Mouse (Mus musculus) myocyte (in vitro differentiated cells): ENCODE data around the gene Ssrp1. TPM values are rescaled to one million over a fixed set of nuclear protein-coding genes. Genes with fewer than 3 reads are reported as not detected.

Experiments used
- H3K27me3 ChIP-seq: one replicate; pipeline ENCODE4 v1.6.1; 2011; ENCODE audit not compliant: control insufficient read depth, insufficient read depth, insufficient read length
- H3K36me3 ChIP-seq: one replicate; pipeline ENCODE4 v1.6.1; 2011; ENCODE audit not compliant: control insufficient read depth, insufficient read depth
- H3K4me2 ChIP-seq: one replicate; pipeline ENCODE4 v1.6.1; 2011; ENCODE audit warnings: low read depth, control low read depth
- H3K4me3 ChIP-seq: one replicate; pipeline ENCODE4 v1.5.1; 2011; ENCODE audit warnings: mild to moderate bottlenecking, control low read depth, moderate library complexity
- H3K79me2 ChIP-seq: one replicate; pipeline ENCODE4 v1.6.1; 2011; ENCODE audit not compliant: control insufficient read depth, insufficient read depth
- H3ac ChIP-seq: one replicate; pipeline ENCODE4 v1.6.1; 2011; ENCODE audit not compliant: control insufficient read depth, insufficient read length
- CEBPB ChIP-seq: IDR thresholded peaks from 2 replicates; pipeline ENCODE4 v1.6.1; 2011; ENCODE audit warnings: mild to moderate bottlenecking, moderate library complexity; ENCODE audit not compliant: poor library complexity, insufficient read depth, severe bottlenecking
- E2F4 ChIP-seq: IDR thresholded peaks from one replicate; pipeline ENCODE4 v1.6.1; 2011; ENCODE audit warnings: mild to moderate bottlenecking, control low read depth, moderate library complexity; ENCODE audit not compliant: insufficient read depth
- MAX ChIP-seq: IDR thresholded peaks from one replicate; pipeline ENCODE4 v1.6.1; 2011; ENCODE audit warnings: low read depth, mild to moderate bottlenecking, control low read depth
- MYOD1 ChIP-seq, 3 experiments: IDR thresholded peaks; one replicate each; pipeline ENCODE4 v1.6.1; 2011; ENCODE audit warnings: control low read depth in 2 of 3, low read depth in 2 of 3, mild to moderate bottlenecking in 2 of 3, moderate library complexity in 1 of 3; ENCODE audit not compliant: insufficient read length in 2 of 3, control insufficient read depth in 1 of 3
- MYOG ChIP-seq, 3 experiments: IDR thresholded peaks; one replicate each; pipeline ENCODE4 v1.6.1; 2011; ENCODE audit warnings: control low read depth in 2 of 3, low read depth in 2 of 3, mild to moderate bottlenecking in 2 of 3; ENCODE audit not compliant: insufficient read length in 2 of 3, control insufficient read depth in 1 of 3, insufficient read depth in 1 of 3
- POLR2A ChIP-seq: IDR thresholded peaks from one replicate; pipeline ENCODE4 v1.6.1; 2011; ENCODE audit warnings: low read depth, mild to moderate bottlenecking, control low read depth, moderate library complexity; ENCODE audit not compliant: insufficient read length
- POLR2AphosphoS2 ChIP-seq: IDR thresholded peaks from one replicate; pipeline ENCODE4 v1.6.1; 2011; ENCODE audit warnings: low read depth, control low read depth; ENCODE audit not compliant: insufficient read length
- REST ChIP-seq: IDR thresholded peaks from one replicate; pipeline ENCODE4 v1.6.1; 2011; ENCODE audit warnings: mild to moderate bottlenecking, control low read depth, moderate library complexity; ENCODE audit not compliant: insufficient read depth, insufficient read length
- SRF ChIP-seq: IDR thresholded peaks from one replicate; pipeline ENCODE4 v1.6.1; 2011; ENCODE audit warnings: low read depth; ENCODE audit not compliant: control insufficient read depth, insufficient read length
- TCF12 ChIP-seq: IDR thresholded peaks from one replicate; pipeline ENCODE4 v1.6.1; 2011; ENCODE audit warnings: mild to moderate bottlenecking, control low read depth; ENCODE audit not compliant: poor library complexity, insufficient read depth, severe bottlenecking
- TCF3 ChIP-seq: IDR thresholded peaks from one replicate; pipeline ENCODE4 v1.6.1; 2011; ENCODE audit warnings: low read depth, control low read depth; ENCODE audit not compliant: insufficient read length
- USF1 ChIP-seq: IDR thresholded peaks from one replicate; pipeline ENCODE4 v1.6.1; 2011; ENCODE audit warnings: low read depth, mild to moderate bottlenecking, control low read depth, moderate library complexity
- polyA plus RNA-seq: library from polyadenylated mRNA; unstranded; fragments of >200 nt; fragmentation: generic; extraction: Trizol; gene quantifications from one replicate; pipeline ENCODE4 v1.2.1, GENCODE M21; 2012; ENCODE audit warnings: missing spikeins

The Ssrp1 gene
- polyA plus RNA-seq, 1 experiment: 123 TPM

- Histone ChIP-seq H3ac (no peak overlapping the region), H3K4me3 (no peak overlapping the region), H3K79me2 (no peaks in the 10 kb centered on the region), H3K36me3 (no peaks in the 10 kb centered on the region), H3K27me3 (no peaks in the 10 kb centered on the region), H3K4me2 (no peak overlapping the region)
- TF ChIP-seq USF1 (no peak), POLR2AphosphoS2 (no peak), CEBPB (no peak), MAX (no peak), TCF12 (no peak), E2F4 (no peak), TCF3 (no peak), MYOG (IDR thresholded peaks at IDR 0.05; ENCODE audit: control insufficient read depth in 1 of 3, insufficient read depth in 1 of 3, insufficient read length in 2 of 3, low read depth in 2 of 3) (no peak)
Measured at GRCm38 (mm10) chr2:85002575-85002974, 34.5 kb upstream of the Ssrp1 start.

GRCm38 (mm10) chr2:85004341-85004740 is 32.7 kb upstream of the Ssrp1 start:
- Histone ChIP-seq H3K27me3 (no peaks in the 10 kb centered on the region), H3ac (no peak overlapping the region), H3K79me2 (no peaks in the 10 kb centered on the region), H3K4me3 (no peak overlapping the region), H3K4me2 (no peak overlapping the region), H3K36me3 (no peaks in the 10 kb centered on the region)
- TF ChIP-seq TCF12: no peak
- TF ChIP-seq REST: no peak
- TF ChIP-seq POLR2A: no peak
- TF ChIP-seq TCF3: no peak
- TF ChIP-seq POLR2AphosphoS2: no peak
- TF ChIP-seq MAX: no peak
- no peak for TF ChIP-seq MYOG (IDR thresholded peaks at IDR 0.05; ENCODE audit: control insufficient read depth in 1 of 3, insufficient read depth in 1 of 3, insufficient read length in 2 of 3, low read depth in 2 of 3)
- TF ChIP-seq SRF: no peak
- TF ChIP-seq E2F4: no peak
- TF ChIP-seq CEBPB: no peak
- TF ChIP-seq USF1: no peak
- TF ChIP-seq MYOD1 (IDR thresholded peaks at IDR 0.05; ENCODE audit: control insufficient read depth in 1 of 3, insufficient read length in 2 of 3, low read depth in 2 of 3): no peak

- Histone ChIP-seq H3K27me3 (no peaks in the 10 kb centered on the region), H3K36me3 (no peaks in the 10 kb centered on the region), H3K4me2 (no peak overlapping the region), H3K4me3 (no peak overlapping the region), H3ac (no peak overlapping the region), H3K79me2 (no peaks in the 10 kb centered on the region)
- TF ChIP-seq MAX (no peak), MYOD1 (IDR thresholded peaks at IDR 0.05; ENCODE audit: control insufficient read depth in 1 of 3, insufficient read length in 2 of 3, low read depth in 2 of 3) (no peak), POLR2AphosphoS2 (no peak), REST (no peak), POLR2A (no peak), MYOG (IDR thresholded peaks at IDR 0.05; ENCODE audit: control insufficient read depth in 1 of 3, insufficient read depth in 1 of 3, insufficient read length in 2 of 3, low read depth in 2 of 3) (no peak), CEBPB (no peak), TCF3 (no peak)
Measured at GRCm38 (mm10) chr2:85006600-85006999, 30.4 kb upstream of the Ssrp1 start.

- no peak overlapping the region for H3K4me2 ChIP-seq
- TF ChIP-seq MYOD1 (IDR thresholded peaks at IDR 0.05; ENCODE audit: control insufficient read depth in 1 of 3, insufficient read length in 2 of 3, low read depth in 2 of 3): no peak
- no peak for TF ChIP-seq MYOG (IDR thresholded peaks at IDR 0.05; ENCODE audit: control insufficient read depth in 1 of 3, insufficient read depth in 1 of 3, insufficient read length in 2 of 3, low read depth in 2 of 3)
- no peak for TF ChIP-seq E2F4
- no peak for TF ChIP-seq TCF12
- TF ChIP-seq POLR2AphosphoS2: no peak
- no peak for TF ChIP-seq MAX
- H3K4me3 ChIP-seq: no peak overlapping the region
- H3K27me3 ChIP-seq: no peaks in the 10 kb centered on the region
- no peak overlapping the region for H3ac ChIP-seq
- H3K36me3 ChIP-seq: no peaks in the 10 kb centered on the region
- H3K79me2 ChIP-seq: no peaks in the 10 kb centered on the region
Measured at GRCm38 (mm10) chr2:85007729-85008128, 29.3 kb upstream of the Ssrp1 start.

GRCm38 (mm10) chr2:85009212-85009611 is 27.8 kb upstream of the Ssrp1 start:
- TF ChIP-seq TCF3 (no peak), E2F4 (no peak), MAX (no peak), MYOD1 (IDR thresholded peaks at IDR 0.05; ENCODE audit: control insufficient read depth in 1 of 3, insufficient read length in 2 of 3, low read depth in 2 of 3) (no peak), POLR2AphosphoS2 (no peak), TCF12 (no peak), REST (no peak), SRF (no peak), MYOG (IDR thresholded peaks at IDR 0.05; ENCODE audit: control insufficient read depth in 1 of 3, insufficient read depth in 1 of 3, insufficient read length in 2 of 3, low read depth in 2 of 3) (no peak), POLR2A (no peak)
- no peak overlapping the region for H3K4me3 ChIP-seq
- no peaks in the 10 kb centered on the region for H3K27me3 ChIP-seq
- no peak overlapping the region for H3K4me2 ChIP-seq
- H3K36me3 ChIP-seq: no peaks in the 10 kb centered on the region
- no peak overlapping the region for H3ac ChIP-seq
- no peaks in the 10 kb centered on the region for H3K79me2 ChIP-seq
